Mouse (Mus musculus) MEL (cell line): ENCODE measurements around the gene Rpl3.

Experiments used
- BHLHE40 ChIP-seq: IDR thresholded peaks from 2 replicates; pipeline ENCODE4 v1.6.1; 2012; ENCODE audit warnings: low read depth, mild to moderate bottlenecking, inconsistent platforms, low read length, improper control_type of control experiment, borderline replicate concordance
- CHD1 ChIP-seq: IDR thresholded peaks from 2 replicates; pipeline ENCODE4 v1.6.1; 2012; ENCODE audit warnings: low read depth, mild to moderate bottlenecking, inconsistent platforms, low read length, improper control_type of control experiment
- CHD2 ChIP-seq: IDR thresholded peaks from 2 replicates; pipeline ENCODE4 v1.6.1; 2011; ENCODE audit warnings: low read length, improper control_type of control experiment
- CTCF ChIP-seq, 3 experiments: IDR thresholded peaks in 2 of 3; conservative IDR thresholded peaks in 1 of 3; 2 replicates each; pipeline ENCODE4 v1.5.1; 2011 to 2012; ENCODE audit warnings: low read length in 3 of 3, low read depth in 2 of 3, mild to moderate bottlenecking in 2 of 3, improper control_type of control experiment in 1 of 3, inconsistent platforms in 1 of 3, mixed read lengths in 1 of 3, moderate library complexity in 1 of 3; ENCODE audit not compliant: control insufficient read depth in 1 of 3, insufficient read depth in 1 of 3, poor library complexity in 1 of 3, severe bottlenecking in 1 of 3
- GABPA ChIP-seq: IDR thresholded peaks from 2 replicates; pipeline ENCODE4 v1.6.1; 2012; ENCODE audit warnings: low read depth, mild to moderate bottlenecking, inconsistent platforms, low read length, improper control_type of control experiment, moderate library complexity
- MAX ChIP-seq: IDR thresholded peaks from 2 replicates; pipeline ENCODE4 v1.6.1; 2011; ENCODE audit warnings: low read length, improper control_type of control experiment
- MXI1 ChIP-seq: IDR thresholded peaks from 2 replicates; pipeline ENCODE4 v1.6.1; 2011; ENCODE audit warnings: mild to moderate bottlenecking, low read depth, low read length, improper control_type of control experiment
- NELFE ChIP-seq: IDR thresholded peaks from 2 replicates; pipeline ENCODE4 v1.6.1; 2011; ENCODE audit warnings: low read depth, low read length, improper control_type of control experiment
- NRF1 ChIP-seq: IDR thresholded peaks from 2 replicates; pipeline ENCODE4 v1.6.1; 2014; ENCODE audit warnings: low read depth, mild to moderate bottlenecking, inconsistent platforms, low read length, improper control_type of control experiment, moderate library complexity; ENCODE audit not compliant: poor library complexity, insufficient read depth, severe bottlenecking
- POLR2A ChIP-seq, 2 experiments: IDR thresholded peaks; 2 replicates each; pipeline ENCODE4 v1.6.1; 2011 to 2012; ENCODE audit warnings: low read length in 2 of 2, mild to moderate bottlenecking in 2 of 2, control low read depth in 1 of 2, improper control_type of control experiment in 1 of 2, low read depth in 1 of 2, moderate library complexity in 1 of 2; ENCODE audit not compliant: control insufficient read depth in 1 of 2, insufficient read depth in 1 of 2, poor library complexity in 1 of 2
- POLR2AphosphoS2 ChIP-seq: IDR thresholded peaks from 2 replicates; pipeline ENCODE4 v1.6.1; 2011; ENCODE audit warnings: low read length, improper control_type of control experiment
- USF2 ChIP-seq, 2 experiments: IDR thresholded peaks; 2 replicates each; pipeline ENCODE4 v1.6.1; 2011 to 2012; ENCODE audit warnings: improper control_type of control experiment in 2 of 2, low read length in 2 of 2, borderline replicate concordance in 1 of 2, inconsistent platforms in 1 of 2, low read depth in 1 of 2, mild to moderate bottlenecking in 1 of 2; ENCODE audit not compliant: insufficient read depth in 1 of 2
- ZKSCAN1 ChIP-seq: IDR thresholded peaks from 2 replicates; pipeline ENCODE4 v1.6.1; 2012; ENCODE audit warnings: low read depth, mild to moderate bottlenecking, inconsistent platforms, low read length, improper control_type of control experiment, moderate library complexity

DNA sequence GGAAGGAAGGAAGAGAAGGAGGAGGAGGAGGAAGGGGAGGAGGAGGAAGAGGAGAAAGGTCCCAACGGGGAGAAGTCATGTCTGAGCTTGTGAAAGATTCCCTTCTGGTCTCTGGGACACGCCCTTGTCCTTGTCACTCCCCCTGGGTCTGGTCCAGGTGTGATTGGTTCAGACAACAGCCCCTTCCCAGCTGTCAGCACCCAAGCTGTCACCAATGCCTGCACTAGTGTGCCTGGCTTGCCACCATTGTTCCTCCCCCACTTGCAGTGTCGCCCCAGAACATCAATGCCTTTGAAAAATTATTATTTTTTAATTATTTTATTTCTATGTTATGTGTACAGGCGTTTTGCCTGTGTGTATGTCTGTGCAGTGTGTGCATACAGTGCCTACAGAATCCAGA, 22.5 kb downstream of the Rpl3 start:
- TF ChIP-seq MAX (no peak), CHD1 (no peak), CHD2 (no peak), POLR2A (IDR thresholded peaks at IDR 0.05; ENCODE audit: control insufficient read depth in 1 of 2, insufficient read depth in 1 of 2, low read depth in 1 of 2, low read length in 2 of 2, poor library complexity in 1 of 2) (no peak), CTCF (IDR thresholded peaks at IDR 0.05 in 2 of 3, conservative IDR thresholded peaks at IDR 0.05 in 1 of 3; ENCODE audit: control insufficient read depth in 1 of 3, insufficient read depth in 1 of 3, low read depth in 2 of 3, low read length in 3 of 3, poor library complexity in 1 of 3, severe bottlenecking in 1 of 3) (no peak), POLR2AphosphoS2 (no peak), MXI1 (no peak), USF2 (IDR thresholded peaks at IDR 0.05; ENCODE audit: borderline replicate concordance in 1 of 2, insufficient read depth in 1 of 2, low read depth in 1 of 2, low read length in 2 of 2) (no peak), NRF1 (no peak), GABPA (no peak), BHLHE40 (no peak), ZKSCAN1 (no peak), NELFE (no peak)
